Mouse (Mus musculus) myocyte (in vitro differentiated cells): ENCODE results near the gene Lrrc4.

Experiments
- CEBPB ChIP-seq: IDR thresholded peaks from 2 replicates; pipeline ENCODE4 v1.6.1; 2011; ENCODE audit warnings: mild to moderate bottlenecking, moderate library complexity; ENCODE audit not compliant: poor library complexity, insufficient read depth, severe bottlenecking
- E2F4 ChIP-seq: IDR thresholded peaks from one replicate; pipeline ENCODE4 v1.6.1; 2011; ENCODE audit warnings: mild to moderate bottlenecking, control low read depth, moderate library complexity; ENCODE audit not compliant: insufficient read depth
- MYOD1 ChIP-seq, 3 experiments: IDR thresholded peaks; one replicate each; pipeline ENCODE4 v1.6.1; 2011; ENCODE audit warnings: control low read depth in 2 of 3, low read depth in 2 of 3, mild to moderate bottlenecking in 2 of 3, moderate library complexity in 1 of 3; ENCODE audit not compliant: insufficient read length in 2 of 3, control insufficient read depth in 1 of 3
- MYOG ChIP-seq, 3 experiments: IDR thresholded peaks; one replicate each; pipeline ENCODE4 v1.6.1; 2011; ENCODE audit warnings: control low read depth in 2 of 3, low read depth in 2 of 3, mild to moderate bottlenecking in 2 of 3; ENCODE audit not compliant: insufficient read length in 2 of 3, control insufficient read depth in 1 of 3, insufficient read depth in 1 of 3
- POLR2A ChIP-seq: IDR thresholded peaks from one replicate; pipeline ENCODE4 v1.6.1; 2011; ENCODE audit warnings: low read depth, mild to moderate bottlenecking, control low read depth, moderate library complexity; ENCODE audit not compliant: insufficient read length
- POLR2AphosphoS2 ChIP-seq: IDR thresholded peaks from one replicate; pipeline ENCODE4 v1.6.1; 2011; ENCODE audit warnings: low read depth, control low read depth; ENCODE audit not compliant: insufficient read length
- TCF12 ChIP-seq: IDR thresholded peaks from one replicate; pipeline ENCODE4 v1.6.1; 2011; ENCODE audit warnings: mild to moderate bottlenecking, control low read depth; ENCODE audit not compliant: poor library complexity, insufficient read depth, severe bottlenecking
- TCF3 ChIP-seq: IDR thresholded peaks from one replicate; pipeline ENCODE4 v1.6.1; 2011; ENCODE audit warnings: low read depth, control low read depth; ENCODE audit not compliant: insufficient read length
- USF1 ChIP-seq: IDR thresholded peaks from one replicate; pipeline ENCODE4 v1.6.1; 2011; ENCODE audit warnings: low read depth, mild to moderate bottlenecking, control low read depth, moderate library complexity

- no peak for TF ChIP-seq MYOG (IDR thresholded peaks at IDR 0.05; ENCODE audit: control insufficient read depth in 1 of 3, insufficient read depth in 1 of 3, insufficient read length in 2 of 3, low read depth in 2 of 3)
- TF ChIP-seq POLR2AphosphoS2 = no peak
- no peak for TF ChIP-seq TCF3
- TF ChIP-seq POLR2A = no peak
- no peak for TF ChIP-seq CEBPB
- TF ChIP-seq USF1 = no peak
- no peak for TF ChIP-seq E2F4
- TF ChIP-seq TCF12 = no peak
- no peak for TF ChIP-seq MYOD1 (IDR thresholded peaks at IDR 0.05; ENCODE audit: control insufficient read depth in 1 of 3, insufficient read length in 2 of 3, low read depth in 2 of 3)
Observed at GRCm38 (mm10) chr6:28756306-28757018, 75.1 kb downstream of the Lrrc4 start.
